Mouse (Mus musculus) liver, adult 2 months (tissue): Measurements from ENCODE around the gene Kcmf1.

ENCODE experiments used
- CTCF ChIP-seq: fragments of 200-500 bp; IDR thresholded peaks from 2 replicates; pipeline ENCODE4 v1.5.1; 2011; ENCODE audit warnings: low read depth, low read length, control low read depth
- POLR2A ChIP-seq: fragments of 200-500 bp; IDR thresholded peaks from 2 replicates; pipeline ENCODE4 v1.6.1; 2011; ENCODE audit warnings: low read length, control low read depth; ENCODE audit not compliant: insufficient read depth; ENCODE audit errors: extremely low read depth

- TF ChIP-seq CTCF (no peak), POLR2A (no peak)
Observed at GRCm38 (mm10) chr6:72916330-72916729, 16.6 kb upstream of the Kcmf1 start.
